Mouse (Mus musculus) heart, postnatal 14 days (tissue): ENCODE results near the gene Vmn1r36. TPM values are rescaled to one million over a fixed set of nuclear protein-coding genes. Genes with fewer than 3 reads are reported as not detected.
"Not testable (repeated sequence)": the region's sequence is repeated elsewhere in the genome, so short reads cannot be mapped to it uniquely, and the experiment has no call there.

Experiments used
- DNase-seq, 2 experiments: peaks; one replicate each; pipeline ENCODE4 v3.0.0; 2021 to 2022
- intact Hi-C: fragments of 180-260 bp; cut with DNase I; formaldehyde crosslinking; loops from one replicate; pipeline ENCODE4 v1.15.1; 2025
- long read RNA-seq, 2 experiments: library from polyadenylated mRNA; stranded (forward); transcript quantifications; one replicate each; pipeline ENCODE4 v2.0.0; 2021
- total RNA-seq, 2 experiments: library from RNA; stranded (reverse); gene quantifications; 2 replicates each; pipeline ENCODE4 v1.2.3; 2021

The Vmn1r36 gene
- total RNA-seq: not detected
- long read RNA-seq, experiment 1: 0 reads
- long read RNA-seq, experiment 2: 0 reads

DNA sequence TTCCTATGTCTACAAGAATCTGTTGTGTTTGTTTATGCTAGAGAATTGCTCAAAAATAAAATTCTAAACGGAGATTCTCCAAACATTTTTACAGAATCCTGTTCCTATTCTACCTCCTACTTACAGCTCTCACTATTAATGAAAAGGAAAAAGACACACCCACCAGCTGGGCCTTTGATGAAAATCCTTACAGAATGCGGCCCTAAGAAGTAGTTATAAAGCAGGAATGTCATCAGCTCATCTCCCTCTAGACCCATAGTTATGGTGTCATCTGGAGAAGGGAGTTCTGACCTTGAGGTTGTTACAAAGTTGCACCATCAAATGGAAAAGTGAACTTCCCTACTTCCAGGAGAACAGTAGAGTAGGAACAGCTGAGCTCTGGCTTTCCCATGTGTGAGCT, at the start of gene Vmn1r36:
Gene Vmn1r36, minus strand, starts transcription at position 101 of the 400 bp plus-strand sequence.
- DNase-seq, intact Hi-C loops: not testable (repeated sequence)

DNA sequence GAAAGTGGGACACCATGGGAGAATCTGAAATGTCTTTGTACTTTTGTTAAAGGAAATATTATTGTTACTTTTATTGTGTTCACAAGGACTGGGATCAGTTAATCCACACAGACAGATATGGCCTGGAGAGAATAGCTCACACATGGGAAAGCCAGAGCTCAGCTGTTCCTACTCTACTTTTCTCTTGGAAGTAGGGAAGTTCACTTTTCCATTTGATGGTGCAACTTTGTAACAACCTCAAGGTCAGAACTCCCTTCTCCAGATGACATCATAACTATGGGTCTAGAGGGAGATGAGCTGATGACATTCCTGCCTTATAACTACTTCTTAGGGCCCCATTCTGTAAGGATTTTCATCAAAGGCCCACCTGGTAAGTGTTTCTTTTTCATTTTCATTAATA, 10.1 kb upstream of the Vmn1r36 start, which contains the start of gene Vmn1r37:
Gene Vmn1r37, plus strand, starts transcription at position 301 of the 400 bp plus-strand sequence.
- intact Hi-C loops, DNase-seq: not testable (repeated sequence)

DNA sequence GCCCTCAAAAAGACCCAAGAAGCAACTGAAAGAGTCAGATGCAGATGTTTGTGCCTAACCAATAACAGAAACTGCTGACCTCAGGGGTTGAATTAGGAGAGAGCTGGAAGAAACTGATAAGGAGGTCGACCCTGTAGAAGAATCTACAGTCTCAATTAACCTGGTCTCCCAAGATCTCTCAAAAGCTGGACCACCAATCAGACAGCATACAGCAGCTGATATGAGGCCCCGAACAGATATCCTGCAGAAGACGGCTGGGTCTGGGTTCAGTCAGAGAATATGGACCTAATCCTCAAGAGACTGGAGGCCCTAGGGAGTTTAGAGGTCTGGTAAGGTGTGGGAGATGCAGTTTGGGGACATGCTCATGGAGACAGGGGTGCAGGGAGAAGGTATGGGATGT, 5.1 kb downstream of the Vmn1r36 start:
- DNase-seq: no peak
- intact Hi-C loops: no loop called here

DNA sequence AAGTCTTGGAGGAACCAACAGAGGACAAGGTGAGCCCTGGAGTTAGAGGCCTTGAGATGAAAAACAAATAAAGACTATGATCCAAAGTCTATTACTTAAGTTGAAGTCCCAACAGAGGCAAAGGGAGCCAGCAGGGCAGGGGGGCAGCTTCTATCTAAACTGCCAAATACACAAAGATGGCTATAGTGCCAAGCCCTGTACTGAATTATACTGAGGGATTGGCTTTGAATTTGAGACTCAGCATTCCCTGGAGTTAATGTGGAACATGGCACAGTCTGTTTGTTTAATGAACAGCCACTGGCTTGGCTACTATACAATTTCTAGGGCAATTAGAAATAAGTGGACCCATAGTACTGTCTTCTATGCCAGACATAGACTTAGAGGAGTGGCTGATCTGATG, 10.1 kb downstream of the Vmn1r36 start:
- intact Hi-C loops: no loop called here
- no peak for DNase-seq

GRCm38 (mm10) chr6:66685806-66686205, 33.2 kb downstream of the Vmn1r36 start, which contains the start of gene Vmn1r35:
Vmn1r35 (minus strand) TSS chr6:66685906.
- no peak for DNase-seq
- intact Hi-C loops: no loop called here

Other genes with a start within 250 kb of the Vmn1r36 start
- gene Mad2l1, start 183.8 kb downstream of the Vmn1r36 start, total RNA-seq: 1 to 10 TPM; 4.9 to 7.6 TPM
- gene Vmn1r32, start 159.1 kb downstream of the Vmn1r36 start, total RNA-seq: not detected
- not detected for gene Vmn1r33, start 100.9 kb downstream of the Vmn1r36 start, total RNA-seq
- not detected for gene Vmn1r34, start 75.3 kb downstream of the Vmn1r36 start, total RNA-seq
- not detected for gene Vmn1r35, start 33.3 kb downstream of the Vmn1r36 start, total RNA-seq
- gene Vmn1r37, start 10.2 kb upstream of the Vmn1r36 start, total RNA-seq: not detected
- gene Vmn1r38, start 63.5 kb upstream of the Vmn1r36 start, total RNA-seq: not detected
- gene Vmn1r39, start 91.4 kb upstream of the Vmn1r36 start, total RNA-seq: not detected
- 10 to 100 TPM; 49.7 to 52.0 TPM for gene Gng12, start 177.2 kb upstream of the Vmn1r36 start, total RNA-seq